Mouse (Mus musculus) spleen, adult 2 months (tissue): ENCODE data around the gene Pam. TPM values are rescaled to one million over a fixed set of nuclear protein-coding genes. Genes with fewer than 3 reads are reported as not detected.

ENCODE experiments used
- DNase-seq, 2 experiments: peaks; one replicate each; pipeline versions ENCODE4 v3.0.0 to v3.0.0-alpha.2; 2012 to 2021; ENCODE audit warnings: low spot score in 2 of 2, low read depth in 1 of 2
- H3K27ac ChIP-seq: fragments of 200-500 bp; 2 replicates; pipeline ENCODE4 v1.5.1; 2012; ENCODE audit warnings: low read length, inconsistent platforms; ENCODE audit not compliant: insufficient read depth
- H3K27me3 ChIP-seq: fragments of 200-500 bp; 2 replicates; pipeline ENCODE4 v1.6.1; 2012; ENCODE audit warnings: mild to moderate bottlenecking, moderate library complexity, low read length, inconsistent platforms; ENCODE audit not compliant: control insufficient read depth, insufficient read depth
- H3K36me3 ChIP-seq: fragments of 200-500 bp; 2 replicates; pipeline ENCODE4 v1.6.1; 2012; ENCODE audit warnings: mild to moderate bottlenecking, low read length, inconsistent platforms; ENCODE audit not compliant: control insufficient read depth, insufficient read depth
- H3K4me1 ChIP-seq: fragments of 200-500 bp; 2 replicates; pipeline ENCODE4 v1.6.1; 2011; ENCODE audit warnings: inconsistent platforms; ENCODE audit not compliant: control insufficient read depth, insufficient read depth, insufficient read length
- H3K4me3 ChIP-seq: fragments of 200-500 bp; 2 replicates; pipeline ENCODE4 v1.5.1; 2011; ENCODE audit warnings: mild to moderate bottlenecking, inconsistent platforms; ENCODE audit not compliant: insufficient read depth, insufficient read length; ENCODE audit errors: extremely low read depth
- CTCF ChIP-seq: fragments of 200-500 bp; IDR thresholded peaks from 2 replicates; pipeline ENCODE4 v1.5.1; 2011; ENCODE audit warnings: mild to moderate bottlenecking, inconsistent platforms; ENCODE audit not compliant: insufficient read depth, insufficient read length, insufficient replicate concordance; ENCODE audit errors: extremely low read depth
- POLR2A ChIP-seq: fragments of 200-500 bp; IDR thresholded peaks from 2 replicates; pipeline ENCODE4 v1.6.1; 2011; ENCODE audit warnings: low read depth, low read length, inconsistent platforms
- WGBS: fragments of 180-500 bp; shearing (Covaris S2); methylation state at CpG from one replicate; pipeline ENCODE4 v1.1.7; 2018; 5-methylcytosine and 5-hydroxymethylcytosine counted together
- polyA plus RNA-seq: library from polyadenylated mRNA; depleted of rRNA; stranded (reverse); fragments of >200 nt; gene quantifications from 2 replicates; pipeline ENCODE4 v1.2.3, GENCODE M21; 2012

Gene Pam
- polyA plus RNA-seq, 1 experiment: 22.8 TPM

DNA sequence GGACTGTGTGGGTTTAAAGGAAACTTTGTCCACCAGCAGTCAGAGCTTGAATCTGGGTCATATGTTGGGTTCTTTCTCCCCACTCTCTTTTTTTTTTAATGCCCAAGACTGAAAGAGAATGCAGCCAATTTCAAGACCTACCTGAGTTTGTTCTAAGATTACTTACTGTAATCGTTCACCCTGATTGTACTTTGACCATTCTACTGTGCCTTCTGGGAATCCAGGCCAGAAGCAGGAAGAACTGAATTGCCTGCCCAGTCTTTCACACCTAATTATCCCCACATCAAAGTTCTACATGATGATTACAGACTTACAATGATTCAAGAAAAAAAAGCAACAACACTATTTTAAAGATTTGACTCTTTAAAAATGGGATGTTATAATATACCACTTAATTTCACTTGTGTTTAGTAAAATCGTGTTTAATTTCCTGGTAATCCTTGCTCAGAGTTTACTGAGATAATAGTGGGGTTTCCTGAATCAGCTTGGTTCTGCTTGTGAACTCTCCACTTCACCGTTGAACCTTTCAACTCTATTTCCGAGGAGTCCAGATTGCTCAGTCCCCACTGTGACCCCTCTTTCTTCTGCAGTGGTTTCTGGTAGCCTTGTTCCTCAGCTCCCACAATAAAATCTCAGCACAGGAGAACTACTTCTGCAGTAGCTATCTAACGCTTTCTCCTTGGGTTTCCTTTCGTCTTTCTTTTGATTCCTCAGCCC lies 69.4 kb downstream of the Pam start:
- Histone ChIP-seq H3K36me3 (no peaks in the 10 kb centered on the region), H3K27ac (no peak overlapping the region), H3K4me3 (no peak overlapping the region), H3K27me3 (no peaks in the 10 kb centered on the region), H3K4me1 (no peaks in the 10 kb centered on the region)
- TF ChIP-seq POLR2A: no peak
- no peak for TF ChIP-seq CTCF
- no peak for DNase-seq
- 82% methylated on average over 6 of the region's 6 CpGs for WGBS

DNA sequence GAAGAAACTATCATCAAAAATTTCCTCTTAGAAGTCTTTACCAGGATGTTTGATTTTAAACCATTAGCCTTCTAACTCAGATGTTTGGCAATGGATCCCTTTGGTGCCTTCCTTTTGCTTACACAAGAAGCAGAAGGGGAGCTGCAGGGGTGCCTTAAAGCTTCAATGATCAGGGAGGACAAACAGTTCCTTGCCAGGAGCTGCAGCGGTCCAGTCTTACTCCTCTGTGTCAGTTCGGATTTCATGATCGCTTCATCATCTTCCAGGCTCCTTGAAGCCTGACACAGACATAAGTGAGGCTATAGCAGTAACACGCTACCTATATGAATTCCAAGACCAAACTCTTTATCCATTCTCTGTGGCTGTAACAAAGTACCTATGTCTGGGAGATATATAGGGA lies 71.6 kb downstream of the Pam start:
- WGBS: 97% methylated on average over 4 of the region's 4 CpGs
- no peak for DNase-seq
- Histone ChIP-seq H3K27me3 (no peaks in the 10 kb centered on the region), H3K27ac (no peak overlapping the region), H3K36me3 (no peaks in the 10 kb centered on the region), H3K4me1 (no peaks in the 10 kb centered on the region), H3K4me3 (no peak overlapping the region)
- TF ChIP-seq POLR2A (no peak), CTCF (no peak)

DNA sequence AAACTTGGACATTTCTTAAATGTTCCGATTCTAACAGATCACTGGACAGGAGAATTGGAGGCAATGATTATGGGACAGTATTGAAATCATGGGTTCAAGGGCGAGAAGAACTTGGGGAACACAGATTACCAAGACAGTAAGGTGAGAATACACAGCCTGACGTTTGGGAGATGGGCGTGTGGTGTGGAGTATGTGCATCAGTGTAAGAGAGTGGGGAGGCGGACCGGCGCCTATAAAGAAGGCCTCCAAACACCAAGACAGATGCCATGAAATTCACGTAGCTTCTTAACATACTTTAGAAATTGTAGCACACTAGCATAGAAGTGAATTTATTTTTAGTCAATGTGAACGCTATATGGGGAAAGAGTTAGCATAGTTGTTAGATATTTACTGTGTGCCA lies 76.5 kb downstream of the Pam start:
- 92% methylated on average over 9 of the region's 9 CpGs for WGBS
- no peak for DNase-seq
- Histone ChIP-seq H3K27ac (no peak overlapping the region), H3K4me1 (no peaks in the 10 kb centered on the region), H3K36me3 (no peaks in the 10 kb centered on the region), H3K4me3 (no peak overlapping the region), H3K27me3 (no peaks in the 10 kb centered on the region)
- TF ChIP-seq CTCF: no peak
- TF ChIP-seq POLR2A: no peak

DNA sequence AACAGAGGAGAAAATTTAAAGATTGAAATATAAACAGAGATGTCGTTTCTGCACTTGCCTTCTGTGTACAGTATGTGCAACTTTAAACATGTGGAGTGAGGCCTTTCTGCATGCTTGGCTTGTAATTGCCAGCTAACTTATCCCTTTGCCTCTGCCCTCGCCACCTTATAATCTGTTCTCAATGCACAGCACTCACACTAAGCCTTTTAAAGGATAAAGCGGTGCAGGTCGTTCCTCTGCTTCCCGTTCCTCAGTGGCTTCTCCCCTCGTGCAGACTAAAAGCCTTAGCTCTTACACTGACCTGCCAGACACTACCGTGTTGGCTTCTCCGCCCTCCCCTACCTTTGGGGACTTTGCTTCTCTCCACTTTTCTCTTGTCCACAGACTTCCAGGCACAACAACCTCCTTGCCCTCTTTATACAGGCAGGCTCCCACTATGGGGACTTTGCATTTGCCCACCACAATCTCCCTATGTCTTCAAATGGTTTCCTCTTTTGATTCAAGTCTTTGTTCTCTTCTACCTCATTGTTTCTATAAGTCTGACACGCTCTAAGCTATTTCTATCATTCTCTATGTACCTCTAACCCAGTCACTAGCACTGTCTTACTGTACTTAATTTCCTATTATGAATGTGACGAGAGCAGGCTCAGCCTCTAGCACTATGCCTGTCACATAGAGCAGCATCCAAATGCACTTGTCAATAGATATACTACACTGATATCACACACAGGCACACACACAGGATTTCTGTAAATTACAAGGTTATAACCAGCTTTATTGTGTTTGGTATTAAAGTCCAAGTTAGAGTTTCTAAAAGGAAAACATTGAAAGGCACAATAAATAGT lies 79.2 kb downstream of the Pam start:
- WGBS: 87% methylated on average over 10 of the region's 10 CpGs
- Histone ChIP-seq H3K4me1 (no peaks in the 10 kb centered on the region), H3K27ac (no peak overlapping the region), H3K4me3 (no peak overlapping the region), H3K36me3 (no peaks in the 10 kb centered on the region), H3K27me3 (no peaks in the 10 kb centered on the region)
- TF ChIP-seq POLR2A: no peak
- TF ChIP-seq CTCF: no peak
- DNase-seq: no peak

DNA sequence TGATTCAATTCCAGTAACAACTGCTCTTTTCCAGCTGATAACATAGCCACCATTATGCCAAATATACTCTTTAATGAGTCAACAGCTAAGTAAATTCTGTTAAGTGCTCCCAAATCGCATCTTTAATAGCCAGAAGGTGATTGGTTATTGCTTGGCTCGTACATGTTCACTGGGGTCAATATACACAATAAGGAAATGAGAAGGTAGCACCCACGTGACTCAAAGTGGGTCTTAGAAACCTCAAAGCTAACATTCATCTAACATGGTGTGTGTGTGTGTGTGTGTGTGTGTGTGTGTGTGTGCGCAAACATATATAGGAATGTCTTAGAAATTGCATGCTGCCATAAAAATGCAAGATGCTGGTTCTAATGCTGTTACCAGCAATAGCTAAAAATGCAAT lies 79.9 kb downstream of the Pam start:
- no peak for TF ChIP-seq CTCF
- no peak for TF ChIP-seq POLR2A
- 82% methylated on average over 4 of the region's 4 CpGs for WGBS
- no peak overlapping the region for H3K4me3 ChIP-seq

DNA sequence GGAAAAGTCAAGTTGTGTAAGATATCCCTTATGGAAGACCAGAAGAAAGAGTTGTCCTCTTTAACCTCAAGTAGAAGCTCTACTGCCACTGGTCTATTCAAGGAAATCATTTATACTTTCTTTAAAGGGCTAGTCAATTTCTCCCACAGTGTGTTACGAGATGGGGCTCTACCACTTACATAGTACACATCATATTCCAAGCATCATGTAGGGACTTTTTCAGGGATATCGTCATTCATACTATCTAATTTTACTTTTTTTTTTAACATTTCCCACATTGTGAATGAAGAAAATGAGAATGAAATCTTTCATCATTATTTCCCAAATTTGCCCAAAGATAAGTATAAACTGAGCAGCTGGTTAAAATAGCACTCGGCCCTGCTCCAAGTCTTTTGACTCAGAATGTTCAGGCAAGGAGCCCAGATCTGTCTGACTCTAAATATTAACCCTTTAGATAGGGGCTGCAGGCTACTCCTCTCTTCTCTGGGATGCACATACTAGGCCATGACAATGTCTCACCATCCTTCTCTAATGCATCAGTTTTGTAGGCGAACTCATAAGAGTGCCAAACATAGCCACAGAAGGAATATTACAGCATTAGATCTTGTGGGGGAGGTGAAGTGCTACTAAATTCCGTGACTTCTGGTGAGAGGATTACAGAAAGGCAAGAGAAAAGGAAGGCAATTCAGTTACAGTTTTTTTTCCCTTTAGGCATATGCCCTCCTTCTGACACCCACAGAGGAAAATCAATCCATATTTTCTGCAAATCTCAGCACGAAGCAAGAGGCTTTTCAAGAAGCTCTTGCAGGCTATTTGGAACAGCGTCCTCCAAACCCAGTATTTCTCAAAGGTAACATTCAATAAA lies 92.7 kb downstream of the Pam start:
- Histone ChIP-seq H3K27me3 (no peaks in the 10 kb centered on the region), H3K27ac (no peak overlapping the region), H3K36me3 (no peaks in the 10 kb centered on the region), H3K4me1 (no peaks in the 10 kb centered on the region), H3K4me3 (no peak overlapping the region)
- 83% methylated on average over 7 of the region's 7 CpGs for WGBS
- TF ChIP-seq POLR2A (no peak), CTCF (no peak)
- no peak for DNase-seq

More for the DNA sequence above, 79.9 kb downstream of the Pam start:
- Histone ChIP-seq H3K27me3 (no peaks in the 10 kb centered on the region), H3K27ac (no peak overlapping the region), H3K4me1 (no peaks in the 10 kb centered on the region), H3K36me3 (no peaks in the 10 kb centered on the region)
- DNase-seq: no peak
